In the genomic region with DNA sequence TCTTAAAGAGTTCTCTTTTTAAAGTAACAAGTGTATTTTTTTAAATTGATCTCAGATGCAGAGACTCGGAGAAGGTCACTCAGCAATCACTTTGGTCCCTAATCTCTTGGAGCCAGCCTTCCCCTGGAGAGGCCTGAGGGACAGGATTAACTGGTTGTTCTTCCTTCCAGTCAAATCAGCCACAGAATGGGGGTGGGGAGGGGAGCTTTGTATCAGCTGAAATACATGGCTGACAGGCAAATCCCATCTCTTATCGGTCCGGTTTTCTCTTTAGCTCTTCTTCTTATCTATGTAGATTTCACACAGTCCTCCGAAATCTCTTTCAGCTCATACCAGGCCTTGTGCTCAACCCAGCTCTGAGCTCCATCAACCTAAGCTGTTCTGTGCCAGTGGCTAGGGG, we compare ENCODE assay signal across 18 mouse cellular contexts. TPM values are rescaled to one million over a fixed set of nuclear protein-coding genes. Genes with fewer than 3 reads are reported as not detected.
A peak's percentile ranks its signal among the peaks of the same experiment; 100 is the strongest.
DNase-seq lines count a peak whose midpoint lies in the region; ATAC-seq and TF ChIP-seq lines count a peak whose summit lies in the region.
"Had no signal": no experiment of that assay in that cellular context is flagged by ENCODE, and none has a peak within 500 bp of the region (broad histone marks: within the 10 kb centered on the region; RNA-seq: fewer than 3 reads in every experiment).

No protein-coding gene starts in this region.

- no peak for TF ChIP-seq CTCF in stomach, postnatal 0 days (IDR thresholded peaks at IDR 0.05; ENCODE audit: low read depth)

- no peak overlapping the region for H3K4me3 ChIP-seq in hindbrain, embryonic 10.5 days
- H3K4me3 ChIP-seq in hindbrain, embryonic 16.5 days (ENCODE audit: low read length): no peak overlapping the region
- no peak overlapping the region for H3K4me3 ChIP-seq in liver, embryonic 13.5 days (replicated peaks)
- H3K4me3 ChIP-seq in midbrain, embryonic 13.5 days (replicated peaks): no peak overlapping the region
- H3K4me3 ChIP-seq in kidney, embryonic 14.5 days (ENCODE audit: low read length): no peak overlapping the region
- H3K4me3 ChIP-seq in stomach, postnatal 0 days (ENCODE audit: low read depth, low read length): no peak overlapping the region
- H3K4me3 ChIP-seq: forebrain, embryonic 13.5 days; heart, embryonic 13.5 days; left cerebral cortex, adult 2 months; limb, embryonic 12.5 days; lung, embryonic 15.5 days; neural tube, embryonic 15.5 days had no signal

- WGBS in hindbrain, embryonic 10.5 days: 62% methylated on average over 4 of the region's 4 CpGs
- whole genome bisulfite sequencing in hindbrain, embryonic 16.5 days: 67% methylated on average over 4 of the region's 4 CpGs
- WGBS in liver, embryonic 13.5 days (ENCODE audit: insufficient replicate concordance): 4% methylated on average over 4 of the region's 4 CpGs
- 28% methylated on average over 4 of the region's 4 CpGs for WGBS in midbrain, embryonic 13.5 days
- WGBS in kidney, embryonic 14.5 days: 77% methylated on average over 4 of the region's 4 CpGs
- WGBS in stomach, postnatal 0 days: 60% methylated on average over 4 of the region's 4 CpGs

- peaks cover 28% of the 10 kb centered on the region for H3K4me1 ChIP-seq in hindbrain, embryonic 10.5 days (replicated peaks)
- H3K4me1 ChIP-seq in hindbrain, embryonic 16.5 days (ENCODE audit: control insufficient read depth, insufficient read depth, low read depth, low read length): peaks cover 9% of the 10 kb centered on the region
- H3K4me1 ChIP-seq in liver, embryonic 13.5 days (replicated peaks): peaks cover 35% of the 10 kb centered on the region
- peaks cover 35% of the 10 kb centered on the region for H3K4me1 ChIP-seq in midbrain, embryonic 13.5 days (replicated peaks)
- H3K4me1 ChIP-seq in kidney, embryonic 14.5 days (ENCODE audit: control insufficient read depth, insufficient read depth, low read length): no peaks in the 10 kb centered on the region
- H3K4me1 ChIP-seq in stomach, postnatal 0 days (replicated peaks; ENCODE audit: control insufficient read depth, insufficient read depth): no peaks in the 10 kb centered on the region
- H3K4me1 ChIP-seq: limb, embryonic 12.5 days had no signal

- no peaks in the 10 kb centered on the region for H3K9me3 ChIP-seq in hindbrain, embryonic 10.5 days
- H3K9me3 ChIP-seq in hindbrain, embryonic 16.5 days (ENCODE audit: control insufficient read depth, low read length): no peaks in the 10 kb centered on the region
- no peaks in the 10 kb centered on the region for H3K9me3 ChIP-seq in liver, embryonic 13.5 days (replicated peaks)
- H3K9me3 ChIP-seq in midbrain, embryonic 13.5 days: no peaks in the 10 kb centered on the region
- no peaks in the 10 kb centered on the region for H3K9me3 ChIP-seq in kidney, embryonic 14.5 days (ENCODE audit: control insufficient read depth, low read length)
- no peaks in the 10 kb centered on the region for H3K9me3 ChIP-seq in stomach, postnatal 0 days (ENCODE audit: control insufficient read depth, low read length)
- H3K9me3 ChIP-seq: forebrain, embryonic 13.5 days; heart, embryonic 13.5 days; limb, embryonic 12.5 days; lung, embryonic 15.5 days; neural tube, embryonic 15.5 days had no signal

- no peak overlapping the region for H3K9ac ChIP-seq in hindbrain, embryonic 16.5 days (ENCODE audit: low read depth, low read length)
- no peak overlapping the region for H3K9ac ChIP-seq in liver, embryonic 13.5 days
- no peak overlapping the region for H3K9ac ChIP-seq in midbrain, embryonic 13.5 days (replicated peaks)
- no peak overlapping the region for H3K9ac ChIP-seq in kidney, embryonic 14.5 days (ENCODE audit: low read depth, low read length)
- H3K9ac ChIP-seq in stomach, postnatal 0 days (ENCODE audit: low read length): no peak overlapping the region
- H3K9ac ChIP-seq: forebrain, embryonic 13.5 days; limb, embryonic 12.5 days; lung, embryonic 15.5 days; neural tube, embryonic 15.5 days had no signal

- H3K36me3 ChIP-seq in hindbrain, embryonic 10.5 days: no peaks in the 10 kb centered on the region
- no peaks in the 10 kb centered on the region for H3K36me3 ChIP-seq in hindbrain, embryonic 16.5 days (ENCODE audit: control insufficient read depth, insufficient read depth, low read length)
- H3K36me3 ChIP-seq in liver, embryonic 13.5 days: no peaks in the 10 kb centered on the region
- no peaks in the 10 kb centered on the region for H3K36me3 ChIP-seq in midbrain, embryonic 13.5 days
- H3K36me3 ChIP-seq in kidney, embryonic 14.5 days (ENCODE audit: control insufficient read depth, insufficient read depth, low read length): no peaks in the 10 kb centered on the region
- no peaks in the 10 kb centered on the region for H3K36me3 ChIP-seq in stomach, postnatal 0 days (ENCODE audit: control insufficient read depth, insufficient read depth, low read length)
- H3K36me3 ChIP-seq: heart, embryonic 13.5 days; limb, embryonic 12.5 days; lung, embryonic 15.5 days; neural tube, embryonic 15.5 days had no signal

- H3K27ac ChIP-seq in hindbrain, embryonic 10.5 days: peak overlapping the region; percentile 41; the same call in 1 of the 2 replicates
- no peak overlapping the region for H3K27ac ChIP-seq in hindbrain, embryonic 16.5 days (ENCODE audit: low read depth, low read length)
- H3K27ac ChIP-seq in liver, embryonic 13.5 days: no peak overlapping the region
- H3K27ac ChIP-seq in midbrain, embryonic 13.5 days: peak overlapping the region; percentile 59
- H3K27ac ChIP-seq in kidney, embryonic 14.5 days (ENCODE audit: low read depth, low read length): no peak overlapping the region
- H3K27ac ChIP-seq in stomach, postnatal 0 days (replicated peaks): no peak overlapping the region
- H3K27ac ChIP-seq: left cerebral cortex, adult 2 months; limb, embryonic 12.5 days; lung, embryonic 15.5 days had no signal

- TF ChIP-seq EP300 in stomach, postnatal 0 days (optimal IDR thresholded peaks at IDR 0.05): no peak

- H3K27me3 ChIP-seq in hindbrain, embryonic 10.5 days (ENCODE audit: insufficient read depth, poor library complexity, severe bottlenecking): peaks cover 7% of the 10 kb centered on the region; the same call in 1 of the 2 replicates
- H3K27me3 ChIP-seq in hindbrain, embryonic 16.5 days (replicated peaks; ENCODE audit: control insufficient read depth, insufficient read depth, low read length): no peaks in the 10 kb centered on the region
- peaks cover 22% of the 10 kb centered on the region for H3K27me3 ChIP-seq in liver, embryonic 13.5 days
- no peaks in the 10 kb centered on the region for H3K27me3 ChIP-seq in midbrain, embryonic 13.5 days
- H3K27me3 ChIP-seq in kidney, embryonic 14.5 days (ENCODE audit: control insufficient read depth, insufficient read depth, low read length): no peaks in the 10 kb centered on the region
- no peaks in the 10 kb centered on the region for H3K27me3 ChIP-seq in stomach, postnatal 0 days (ENCODE audit: control insufficient read depth, insufficient read depth, low read length)
- H3K27me3 ChIP-seq: forebrain, embryonic 13.5 days; limb, embryonic 12.5 days; lung, embryonic 15.5 days; neural tube, embryonic 15.5 days; Patski had no signal

- DNase-seq in hindbrain, embryonic 10.5 days (ENCODE audit: low spot score): no peak
- DNase-seq in MEL-GATA-1-ER (ENCODE audit: extremely low read depth, low read depth): peak; percentile 19
- peak; percentile 54 for DNase-seq in liver, embryonic 13.5 days
- DNase-seq in stomach, postnatal 0 days (ENCODE audit: low spot score): no peak
- DNase-seq in layer of hippocampus, adult 9-10 months (ENCODE audit: low spot score): no peak
- DNase-seq: cerebellum, adult 2 months; kidney, adult 2 months; thymus, postnatal 36 days had no signal

- H3K4me2 ChIP-seq in hindbrain, embryonic 16.5 days (ENCODE audit: low read length): no peak overlapping the region
- H3K4me2 ChIP-seq in liver, embryonic 13.5 days: no peak overlapping the region
- H3K4me2 ChIP-seq in midbrain, embryonic 13.5 days (replicated peaks): no peak overlapping the region
- no peak overlapping the region for H3K4me2 ChIP-seq in kidney, embryonic 14.5 days (replicated peaks; ENCODE audit: low read depth, low read length)
- no peak overlapping the region for H3K4me2 ChIP-seq in stomach, postnatal 0 days (replicated peaks; ENCODE audit: low read depth)
- H3K4me2 ChIP-seq: forebrain, embryonic 13.5 days; heart, embryonic 13.5 days; limb, embryonic 12.5 days; lung, embryonic 15.5 days; neural tube, embryonic 15.5 days had no signal

- no peak for ATAC-seq in hindbrain, embryonic 16.5 days
- peak; percentile 59 for ATAC-seq in liver, embryonic 13.5 days (ENCODE audit: low read depth)
- 0 out of 2 replicates have a peak, but pooled peaks have one; percentile 15 for ATAC-seq in midbrain, embryonic 13.5 days
- no peak for ATAC-seq in kidney, embryonic 14.5 days (ENCODE audit: low FRiP score, low TSS enrichment)
- no peak for ATAC-seq in stomach, postnatal 0 days (ENCODE audit: low FRiP score, low TSS enrichment)
- ATAC-seq: Patski had no signal

RNA-seq across cellular contexts. Expression of a gene that starts 48.4 kb away (rescaled TPM):
- 3.7 and 6.4 TPM in 2 replicates for polyA plus RNA-seq in hindbrain, embryonic 10.5 days (2016; fragmentation: Nextera tagmentation; extraction: Ambion mirVana)
- polyA plus RNA-seq in hindbrain, embryonic 16.5 days (2015; fragmentation: Nextera tagmentation; extraction: Ambion mirVana): 19.1 and 22.8 TPM in 2 replicates
- 3.9 and 4.9 TPM in 2 replicates for polyA plus RNA-seq in liver, embryonic 13.5 days (2015; fragmentation: Nextera tagmentation; extraction: Ambion mirVana)
- 22.3 and 29.1 TPM in 2 replicates for polyA plus RNA-seq in midbrain, embryonic 13.5 days (2015; fragmentation: Nextera tagmentation; extraction: Ambion mirVana)
- 2.4 and 3.1 TPM in 2 replicates for polyA plus RNA-seq in kidney, embryonic 14.5 days (2014; fragmentation: Nextera tagmentation; extraction: Ambion mirVana)
- polyA plus RNA-seq in stomach, postnatal 0 days (2015; fragmentation: Nextera tagmentation; extraction: Ambion mirVana): 1.6 and 1.8 TPM in 2 replicates

Comparison
In these comparisons a context has a peak if more than half of its experiments do, and no peak if none do; other contexts are left out.
1. H3K27ac ChIP-seq: peak in hindbrain, embryonic 10.5 days (single experiment) and midbrain, embryonic 13.5 days (single experiment); none in hindbrain, embryonic 16.5 days (single experiment), liver, embryonic 13.5 days (single experiment), kidney, embryonic 14.5 days (single experiment) and stomach, postnatal 0 days (single experiment).
2. DNase-seq: peak in MEL-GATA-1-ER (single experiment) and liver, embryonic 13.5 days (single experiment); none in hindbrain, embryonic 10.5 days (single experiment), stomach, postnatal 0 days (single experiment) and layer of hippocampus, adult 9-10 months (single experiment).
3. ATAC-seq: peak in liver, embryonic 13.5 days (single experiment) and midbrain, embryonic 13.5 days (single experiment); none in hindbrain, embryonic 16.5 days (single experiment), kidney, embryonic 14.5 days (single experiment) and stomach, postnatal 0 days (single experiment).